ENCODE assay signal across 9 mouse cellular contexts in the genomic region with DNA sequence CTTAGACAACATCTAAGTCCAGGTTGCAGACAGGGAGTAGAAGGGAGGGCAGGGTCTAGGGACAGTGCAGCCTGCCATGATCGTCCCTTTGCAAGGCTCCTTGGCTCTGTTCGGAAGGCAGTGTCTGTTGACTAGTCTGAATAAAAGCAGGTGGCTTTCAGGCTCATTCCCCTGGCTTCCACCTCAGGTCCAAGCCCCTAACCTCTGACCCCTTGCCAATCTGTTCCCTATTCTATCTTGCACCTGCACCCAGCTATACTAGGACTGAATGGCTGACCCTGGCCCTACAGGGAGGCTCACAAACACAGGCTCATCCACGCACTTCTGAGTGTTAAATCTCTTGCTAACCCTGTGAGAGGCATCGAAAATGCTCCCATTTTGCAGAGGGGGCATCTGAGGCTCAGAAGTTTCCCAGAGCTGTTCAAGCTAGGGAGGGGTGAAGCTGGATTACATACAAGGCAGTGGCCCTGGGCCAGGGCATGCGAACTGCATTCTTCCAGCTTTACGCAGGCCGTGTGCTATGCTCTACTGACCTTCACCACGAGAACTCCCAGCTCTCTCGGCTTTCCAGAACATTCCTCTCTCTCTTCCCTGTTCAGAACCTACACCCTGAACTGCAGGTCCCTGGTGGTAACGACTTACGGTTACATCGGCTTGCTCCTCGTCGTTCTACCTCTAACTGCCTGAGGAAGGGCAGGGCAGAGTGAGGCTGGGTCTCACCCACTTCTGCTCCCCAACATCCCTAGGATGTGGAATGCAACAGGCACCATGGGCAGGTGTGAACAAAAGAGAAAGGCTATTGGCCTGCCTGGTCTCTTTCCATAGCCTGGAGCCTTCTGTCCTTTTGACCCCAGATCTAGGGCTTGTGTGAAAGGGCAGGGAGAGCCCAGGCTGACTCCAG. TPM values are rescaled to one million over a fixed set of nuclear protein-coding genes. Genes with fewer than 3 reads are reported as not detected.
DNase-seq lines count a peak whose midpoint lies in the region; ATAC-seq and TF ChIP-seq lines count a peak whose summit lies in the region.
"Had no signal": no experiment of that assay in that cellular context is flagged by ENCODE, and none has a peak within 500 bp of the region (broad histone marks: within the 10 kb centered on the region; RNA-seq: fewer than 3 reads in every experiment).

No protein-coding gene starts in this region.

- TF ChIP-seq CTCF in left cerebral cortex, adult 2 months (IDR thresholded peaks at IDR 0.05) = no peak
- TF ChIP-seq CTCF in heart, postnatal 0 days (IDR thresholded peaks at IDR 0.05; ENCODE audit: low read depth) = no peak
- TF ChIP-seq CTCF in thymus, adult 2 months (IDR thresholded peaks at IDR 0.05; ENCODE audit: borderline replicate concordance, control insufficient read depth, extremely low read depth, insufficient read depth, low read length, poor library complexity) = no peak

- H3K4me2 ChIP-seq in heart, postnatal 0 days (ENCODE audit: low read depth, low read length) = peak overlapping the region; percentile 26

- H3K4me3 ChIP-seq in left cerebral cortex, adult 2 months = no peak overlapping the region
- H3K4me3 ChIP-seq in heart, postnatal 0 days (ENCODE audit: low read depth, low read length) = no peak overlapping the region
- H3K4me3 ChIP-seq in thymus, adult 2 months (ENCODE audit: control insufficient read depth, insufficient read depth, low read length) = no peak overlapping the region

- no peaks in the 10 kb centered on the region for H3K27me3 ChIP-seq in heart, postnatal 0 days (ENCODE audit: control insufficient read depth, insufficient read depth, low read length)
- no peaks in the 10 kb centered on the region for H3K27me3 ChIP-seq in thymus, adult 2 months (ENCODE audit: control insufficient read depth, insufficient read depth, low read length)

- no peak for DNase-seq in left cerebral cortex, adult 2 months (ENCODE audit: extremely low spot score in 1 of 2, low spot score in 2 of 2)
- no peak for DNase-seq in left cerebral cortex, postnatal 10 days (ENCODE audit: extremely low spot score in 1 of 2, low spot score in 2 of 2)
- peak; percentile 37 to 38 for DNase-seq in cerebellum, postnatal 14 days
- peak; percentile 83 for DNase-seq in heart, postnatal 0 days (ENCODE audit: low spot score)
- DNase-seq in lung, postnatal 14 days = peak; percentile 61
- DNase-seq in thymus, adult 2 months = no peak
- no peak for DNase-seq in ovary, postnatal 10 days (ENCODE audit: low spot score)
- no peak for DNase-seq in natural killer cell, adult 2 months (ENCODE audit: low spot score in 2 of 2)

- peaks cover 3% of the 10 kb centered on the region for H3K36me3 ChIP-seq in heart, postnatal 0 days (replicated peaks; ENCODE audit: control insufficient read depth, insufficient read depth, low read length)
- no peaks in the 10 kb centered on the region for H3K36me3 ChIP-seq in thymus, adult 2 months (ENCODE audit: control insufficient read depth, insufficient read depth, low read length)

- intact Hi-C loops in left cerebral cortex, adult 2 months (cut with DNase I) = no loop called here
- intact Hi-C loops in left cerebral cortex, postnatal 10 days (cut with DNase I) = no loop called here

- no peak for TF ChIP-seq EP300 in heart, postnatal 0 days (IDR thresholded peaks at IDR 0.05; ENCODE audit: low read depth)

- no peak for TF ChIP-seq POLR2A in thymus, adult 2 months (IDR thresholded peaks at IDR 0.05; ENCODE audit: control insufficient read depth, extremely low read depth, insufficient read depth, low read length, poor library complexity)

- H3K9ac ChIP-seq in heart, postnatal 0 days (replicated peaks; ENCODE audit: low read depth, low read length) = no peak overlapping the region

- 45% methylated on average over 14 of the region's 14 CpGs for WGBS in heart, postnatal 0 days
- 92% methylated on average over 14 of the region's 14 CpGs for WGBS in thymus, adult 2 months

- no peaks in the 10 kb centered on the region for H3K9me3 ChIP-seq in heart, postnatal 0 days (replicated peaks; ENCODE audit: control insufficient read depth, low read length)

- peak overlapping the region; percentile 59 for H3K27ac ChIP-seq in left cerebral cortex, adult 2 months
- H3K27ac ChIP-seq in heart, postnatal 0 days (ENCODE audit: low read depth) = peak overlapping the region; percentile 91
- no peak overlapping the region for H3K27ac ChIP-seq in thymus, adult 2 months (ENCODE audit: control insufficient read depth, insufficient read depth, low read length)

- H3K4me1 ChIP-seq in heart, postnatal 0 days (ENCODE audit: control insufficient read depth, insufficient read depth) = peaks cover 68% of the 10 kb centered on the region
- H3K4me1 ChIP-seq in thymus, adult 2 months (replicated peaks; ENCODE audit: control insufficient read depth, insufficient read depth, low read length) = peaks cover 7% of the 10 kb centered on the region; the same call in 1 of the 2 replicates

- ATAC-seq in heart, postnatal 0 days (ENCODE audit: insufficient read depth, low read depth) = peak; percentile 74

RNA-seq across cellular contexts. Expression of a gene that starts 13.8 kb away (rescaled TPM):
- total RNA-seq in left cerebral cortex, adult 2 months (2021) = 10 to 100 TPM; 20.2 to 25.1 TPM
- total RNA-seq in left cerebral cortex, postnatal 10 days (2021) = 10 to 100 TPM; 61.2 to 61.4 TPM
- total RNA-seq in heart, postnatal 0 days (2014; rRNA removed; ENCODE audit: low replicate concordance) = 21.0 and 48.5 TPM in 2 replicates
- 1.0 and 1.1 TPM in 2 replicates for polyA plus RNA-seq in heart, postnatal 0 days (2015; fragmentation: Nextera tagmentation; extraction: Ambion mirVana)
- polyA plus RNA-seq in thymus, adult 2 months (2012; rRNA removed) = 5.2 and 5.3 TPM in 2 replicates

RNA-seq across cellular contexts. Expression of a gene that starts 21.6 kb away (rescaled TPM):
- total RNA-seq in left cerebral cortex, adult 2 months (2021) = not detected
- total RNA-seq in left cerebral cortex, postnatal 10 days (2021) = not detected
- not detected in 2 replicates for total RNA-seq in heart, postnatal 0 days (2014; rRNA removed; ENCODE audit: low replicate concordance)
- not detected in 2 replicates for polyA plus RNA-seq in heart, postnatal 0 days (2015; fragmentation: Nextera tagmentation; extraction: Ambion mirVana)
- not detected in 2 replicates for polyA plus RNA-seq in thymus, adult 2 months (2012; rRNA removed)
- polyA plus RNA-seq: gonadal fat pad, adult 2 months had no signal

RNA-seq across cellular contexts. Expression of a gene that starts 58.3 kb away (rescaled TPM):
- 1 to 10 TPM; 5.8 to 6.3 TPM for total RNA-seq in left cerebral cortex, adult 2 months (2021)
- total RNA-seq in left cerebral cortex, postnatal 10 days (2021) = 1 to 10 TPM; 5.9 to 7.1 TPM
- total RNA-seq in heart, postnatal 0 days (2014; rRNA removed; ENCODE audit: low replicate concordance) = 28.2 and 47.4 TPM in 2 replicates
- 13.8 TPM in 2 replicates for polyA plus RNA-seq in heart, postnatal 0 days (2015; fragmentation: Nextera tagmentation; extraction: Ambion mirVana)
- polyA plus RNA-seq in thymus, adult 2 months (2012; rRNA removed) = 11.9 and 12.3 TPM in 2 replicates

Comparison
In these comparisons a context has a peak if more than half of its experiments do, and no peak if none do; other contexts are left out.
1. DNase-seq: peak in cerebellum, postnatal 14 days (2 of 2), heart, postnatal 0 days (single experiment) and lung, postnatal 14 days (single experiment); none in left cerebral cortex, adult 2 months (0 of 2), left cerebral cortex, postnatal 10 days (0 of 2), thymus, adult 2 months (single experiment), ovary, postnatal 10 days (single experiment) and natural killer cell, adult 2 months (0 of 2).